ENCODE assay signal across 11 mouse cellular contexts in the genomic region with DNA sequence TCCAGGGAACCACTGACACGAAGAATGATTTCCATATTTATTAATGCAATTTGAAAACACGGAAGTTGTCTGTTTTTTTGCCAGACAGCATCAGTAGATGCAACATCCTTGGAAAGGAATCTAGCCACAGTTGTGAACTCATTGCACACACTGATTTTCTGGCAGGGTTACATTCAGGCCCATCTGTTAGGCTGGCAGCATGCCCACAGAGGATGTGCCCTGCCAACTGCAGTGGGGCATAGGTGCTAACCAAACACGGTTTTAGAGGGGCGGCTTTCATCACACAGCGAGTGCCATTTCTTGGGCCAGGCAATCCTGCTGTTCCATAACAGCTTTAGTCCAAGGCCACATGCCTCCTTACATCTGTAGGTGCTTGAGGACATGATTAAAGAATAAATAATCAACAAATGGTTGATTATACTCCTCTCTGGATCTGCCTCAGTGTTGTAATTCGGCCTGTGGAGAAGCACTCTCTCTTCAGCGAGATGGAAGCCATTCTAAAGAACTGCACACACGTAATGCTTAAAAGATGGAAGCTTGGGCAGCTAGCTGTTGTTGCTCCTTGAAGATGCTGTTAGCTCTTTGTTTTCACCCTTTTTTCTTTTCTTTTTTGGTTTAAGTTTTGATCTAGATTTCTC. TPM values are rescaled to one million over a fixed set of nuclear protein-coding genes. Genes with fewer than 3 reads are reported as not detected.
DNase-seq lines count a peak whose midpoint lies in the region; ATAC-seq lines count a peak whose summit lies in the region.
"Had no signal": no experiment of that assay in that cellular context is flagged by ENCODE, and none has a peak within 500 bp of the region (broad histone marks: within the 10 kb centered on the region; RNA-seq: fewer than 3 reads in every experiment).

No protein-coding gene starts in this region.

- DNase-seq in left cerebral cortex, postnatal 10 days (ENCODE audit: extremely low spot score in 1 of 2, low spot score in 2 of 2) = peak; percentile 36 to 40
- no peak for DNase-seq in left cerebral cortex, adult 11 months (ENCODE audit: low spot score)
- peak; percentile 89 for DNase-seq in brain, adult 2 months (ENCODE audit: low read depth, low spot score)
- DNase-seq in cerebellum, adult 18-20 months = peak; percentile 85 to 94
- peak; percentile 41 to 65 for DNase-seq in layer of hippocampus, adult 8-10 months (ENCODE audit: low spot score in 2 of 2)
- no peak for DNase-seq in frontal cortex, postnatal 25 days (ENCODE audit: low spot score in 2 of 2)
- DNase-seq: heart, postnatal 10 days; kidney, postnatal 36 days; liver, embryonic 13.5 days had no signal

- intact Hi-C loops in left cerebral cortex, postnatal 10 days (cut with DNase I) = no loop called here

- no peak for ATAC-seq in megakaryocyte progenitor cell, adult 5-6 weeks (replicated peaks; ENCODE audit: poor library complexity)
- ATAC-seq in granulocyte monocyte progenitor cell, adult 5-6 weeks (replicated peaks; ENCODE audit: poor library complexity, severe bottlenecking) = no peak

RNA-seq across cellular contexts. Expression of gene Atp5g3, which starts 21.7 kb away (rescaled TPM):
- total RNA-seq in left cerebral cortex, postnatal 10 days (2021) = 100 to 1,000 TPM; 615 to 663 TPM
- 100 to 1,000 TPM; 483 to 509 (median 502) TPM for total RNA-seq in layer of hippocampus, adult 8-10 months (2022)
- total RNA-seq in megakaryocyte progenitor cell, adult 5-6 weeks (2015) = 908 and 998 TPM in 2 replicates
- 178 and 183 TPM in 2 replicates for total RNA-seq in megakaryocyte progenitor cell, adult 5-6 weeks (2017)
- 920 and 947 TPM in 2 replicates for total RNA-seq in granulocyte monocyte progenitor cell, adult 5-6 weeks (2014; fragmentation: Nextera tagmentation)
- 149 and 176 TPM in 2 replicates for total RNA-seq in granulocyte monocyte progenitor cell, adult 5-6 weeks (2017)

RNA-seq across cellular contexts. Expression of gene Atf2, which starts 40.4 kb away (rescaled TPM):
- total RNA-seq in left cerebral cortex, postnatal 10 days (2021) = 100 to 1,000 TPM; 146 to 151 TPM
- total RNA-seq in layer of hippocampus, adult 8-10 months (2022) = 100 to 1,000 TPM; 127 to 177 (median 149) TPM
- total RNA-seq in megakaryocyte progenitor cell, adult 5-6 weeks (2015) = 112 and 126 TPM in 2 replicates
- 35.8 and 51.8 TPM in 2 replicates for total RNA-seq in megakaryocyte progenitor cell, adult 5-6 weeks (2017)
- total RNA-seq in granulocyte monocyte progenitor cell, adult 5-6 weeks (2014; fragmentation: Nextera tagmentation) = 70.3 and 88.3 TPM in 2 replicates
- total RNA-seq in granulocyte monocyte progenitor cell, adult 5-6 weeks (2017) = 56.9 and 58.9 TPM in 2 replicates

Comparison
In these comparisons a context has a peak if more than half of its experiments do, and no peak if none do; other contexts are left out.
1. DNase-seq: peak in left cerebral cortex, postnatal 10 days (2 of 2), brain, adult 2 months (single experiment), cerebellum, adult 18-20 months (2 of 2) and layer of hippocampus, adult 8-10 months (2 of 2); none in left cerebral cortex, adult 11 months (single experiment) and frontal cortex, postnatal 25 days (0 of 2).